In genomic region chr11:102189461-102190436, GRCm38 (mm10) we compare ENCODE assay signal across 8 mouse cellular contexts. TPM values are rescaled to one million over a fixed set of nuclear protein-coding genes. Genes with fewer than 3 reads are reported as not detected.
A peak's percentile ranks its signal among the peaks of the same experiment; 100 is the strongest.
DNase-seq lines count a peak whose midpoint lies in the region; ATAC-seq and TF ChIP-seq lines count a peak whose summit lies in the region.

Gene G6pc3, plus strand, starts transcription at chr11:102189620.

- peaks cover 30% of the 10 kb centered on the region for H3K36me3 ChIP-seq in hindbrain, embryonic 10.5 days
- peaks cover 15% of the 10 kb centered on the region for H3K36me3 ChIP-seq in lung, embryonic 16.5 days (ENCODE audit: control insufficient read depth, insufficient read depth, low read length)
- H3K36me3 ChIP-seq in thymus, adult 2 months (ENCODE audit: control insufficient read depth, insufficient read depth, low read length) = no peaks in the 10 kb centered on the region

- no peaks in the 10 kb centered on the region for H3K9me3 ChIP-seq in hindbrain, embryonic 10.5 days
- no peaks in the 10 kb centered on the region for H3K9me3 ChIP-seq in lung, embryonic 16.5 days (ENCODE audit: control insufficient read depth, low read length)

- peak within 1 kb of the TSS; percentile 75 for H3K9ac ChIP-seq in lung, embryonic 16.5 days (ENCODE audit: low read length)

- H3K27ac ChIP-seq in hindbrain, embryonic 10.5 days = peak within 1 kb of the TSS; percentile 87
- H3K27ac ChIP-seq in lung, embryonic 16.5 days (ENCODE audit: low read length) = peak within 1 kb of the TSS; percentile 70
- no peak within 1 kb of the TSS for H3K27ac ChIP-seq in thymus, adult 2 months (ENCODE audit: control insufficient read depth, insufficient read depth, low read length)

- TF ChIP-seq POLR2A in thymus, adult 2 months (IDR thresholded peaks at IDR 0.05; ENCODE audit: control insufficient read depth, extremely low read depth, insufficient read depth, low read length, poor library complexity) = 0 out of 2 replicates have a peak, but pooled peaks have one; percentile 19

- no peaks in the 10 kb centered on the region for H3K27me3 ChIP-seq in hindbrain, embryonic 10.5 days (ENCODE audit: insufficient read depth, poor library complexity, severe bottlenecking)
- H3K27me3 ChIP-seq in lung, embryonic 16.5 days (ENCODE audit: control insufficient read depth, insufficient read depth, low read depth, low read length) = no peaks in the 10 kb centered on the region
- no peaks in the 10 kb centered on the region for H3K27me3 ChIP-seq in thymus, adult 2 months (ENCODE audit: control insufficient read depth, insufficient read depth, low read length)

- DNase-seq in Muller cell, postnatal 12 days (ENCODE audit: inconsistent ontology term) = peak; percentile 85
- peak; percentile 91 for DNase-seq in cerebellum, adult 9-11 months
- DNase-seq in frontal cortex, adult 2 months (ENCODE audit: extremely low spot score in 1 of 2, low spot score in 1 of 2) = peak; percentile 89 to 93
- DNase-seq in hindbrain, embryonic 10.5 days (ENCODE audit: low spot score) = peak; percentile 88
- peak; percentile 95 for DNase-seq in layer of hippocampus, adult 9-11 months
- DNase-seq in ovary, adult 18-20 months (ENCODE audit: low spot score) = peak; percentile 87
- DNase-seq in thymus, adult 2 months = peak; percentile 68

- H3K4me2 ChIP-seq in lung, embryonic 16.5 days (ENCODE audit: low read depth, low read length) = peak within 1 kb of the TSS; percentile 91

- ATAC-seq in lung, embryonic 16.5 days (ENCODE audit: low read depth) = peak; percentile 83

- no peak for TF ChIP-seq CTCF in thymus, adult 2 months (IDR thresholded peaks at IDR 0.05; ENCODE audit: borderline replicate concordance, control insufficient read depth, extremely low read depth, insufficient read depth, low read length, poor library complexity)

- peak within 1 kb of the TSS; percentile 72 for H3K4me3 ChIP-seq in hindbrain, embryonic 10.5 days
- H3K4me3 ChIP-seq in lung, embryonic 16.5 days (ENCODE audit: low read length) = peak within 1 kb of the TSS; percentile 72
- peak within 1 kb of the TSS; percentile 55 for H3K4me3 ChIP-seq in thymus, adult 2 months (ENCODE audit: control insufficient read depth, insufficient read depth, low read length)

- peaks cover 35% of the 10 kb centered on the region for H3K4me1 ChIP-seq in hindbrain, embryonic 10.5 days (replicated peaks)
- peaks cover 17% of the 10 kb centered on the region for H3K4me1 ChIP-seq in lung, embryonic 16.5 days (replicated peaks; ENCODE audit: control insufficient read depth, insufficient read depth, low read length)
- peaks cover 7% of the 10 kb centered on the region; the same call in 1 of the 2 replicates for H3K4me1 ChIP-seq in thymus, adult 2 months (replicated peaks; ENCODE audit: control insufficient read depth, insufficient read depth, low read length)

- WGBS in hindbrain, embryonic 10.5 days = 4% methylated on average over 50 of the region's 50 CpGs
- under 1% methylated on average over 48 of the region's 50 CpGs for WGBS in lung, embryonic 16.5 days
- WGBS in thymus, adult 2 months = 1% methylated on average over 50 of the region's 50 CpGs

RNA-seq across cellular contexts. Expression of gene G6pc3, which starts in this region (rescaled TPM):
- 87.5 and 91.4 TPM in 2 replicates for polyA plus RNA-seq in frontal cortex, adult 2 months (2012; rRNA removed)
- polyA plus RNA-seq in hindbrain, embryonic 10.5 days (2016; fragmentation: Nextera tagmentation; extraction: Ambion mirVana) = 32.3 and 37.8 TPM in 2 replicates
- 28.3 and 28.6 TPM in 2 replicates for polyA plus RNA-seq in lung, embryonic 16.5 days (2015; fragmentation: Nextera tagmentation; extraction: Ambion mirVana)
- 48.6 and 56.5 TPM in 2 replicates for polyA plus RNA-seq in thymus, adult 2 months (2012; rRNA removed)
